Mouse (Mus musculus) MEL (cell line): ENCODE results near the gene Mcm2.
A peak's percentile ranks its signal among the peaks of the same experiment; 100 is the strongest.

Experiments used
- CHD1 ChIP-seq: IDR thresholded peaks from 2 replicates; pipeline ENCODE4 v1.6.1; 2012; ENCODE audit warnings: low read depth, mild to moderate bottlenecking, inconsistent platforms, low read length, improper control_type of control experiment
- CHD2 ChIP-seq: IDR thresholded peaks from 2 replicates; pipeline ENCODE4 v1.6.1; 2011; ENCODE audit warnings: low read length, improper control_type of control experiment
- CTCF ChIP-seq, 3 experiments: IDR thresholded peaks in 2 of 3; conservative IDR thresholded peaks in 1 of 3; 2 replicates each; pipeline ENCODE4 v1.5.1; 2011 to 2012; ENCODE audit warnings: low read length in 3 of 3, low read depth in 2 of 3, mild to moderate bottlenecking in 2 of 3, improper control_type of control experiment in 1 of 3, inconsistent platforms in 1 of 3, mixed read lengths in 1 of 3, moderate library complexity in 1 of 3; ENCODE audit not compliant: control insufficient read depth in 1 of 3, insufficient read depth in 1 of 3, poor library complexity in 1 of 3, severe bottlenecking in 1 of 3
- E2F4 ChIP-seq: IDR thresholded peaks from 2 replicates; pipeline ENCODE4 v1.6.1; 2011; ENCODE audit warnings: low read depth, low read length, improper control_type of control experiment, borderline replicate concordance
- MYC ChIP-seq: IDR thresholded peaks from 2 replicates; pipeline ENCODE4 v1.6.1; 2011; ENCODE audit warnings: low read depth, mild to moderate bottlenecking, low read length, improper control_type of control experiment, moderate library complexity
- POLR2A ChIP-seq, 2 experiments: IDR thresholded peaks; 2 replicates each; pipeline ENCODE4 v1.6.1; 2011 to 2012; ENCODE audit warnings: low read length in 2 of 2, mild to moderate bottlenecking in 2 of 2, control low read depth in 1 of 2, improper control_type of control experiment in 1 of 2, low read depth in 1 of 2, moderate library complexity in 1 of 2; ENCODE audit not compliant: control insufficient read depth in 1 of 2, insufficient read depth in 1 of 2, poor library complexity in 1 of 2
- TCF12 ChIP-seq: IDR thresholded peaks from 2 replicates; pipeline ENCODE4 v1.6.1; 2014; ENCODE audit warnings: low read depth, mild to moderate bottlenecking, inconsistent platforms, low read length, improper control_type of control experiment, moderate library complexity

- TF ChIP-seq E2F4, result no peak
- TF ChIP-seq POLR2A (IDR thresholded peaks at IDR 0.05; ENCODE audit: control insufficient read depth in 1 of 2, insufficient read depth in 1 of 2, low read depth in 1 of 2, low read length in 2 of 2, poor library complexity in 1 of 2), result no peak
- no peak; the same call in 1 of the 2 replicates for TF ChIP-seq TCF12
- no peak for TF ChIP-seq MYC
- TF ChIP-seq CTCF (IDR thresholded peaks at IDR 0.05 in 2 of 3, conservative IDR thresholded peaks at IDR 0.05 in 1 of 3; ENCODE audit: control insufficient read depth in 1 of 3, insufficient read depth in 1 of 3, low read depth in 2 of 3, low read length in 3 of 3, poor library complexity in 1 of 3, severe bottlenecking in 1 of 3), result peak; percentile 73 to 88 (median 86)
- no peak for TF ChIP-seq CHD1
- TF ChIP-seq CHD2, result no peak
These were observed 17.6 kb upstream of the Mcm2 start for GRCm38 (mm10) chr6:88916153-88916552.
